Mouse (Mus musculus) kidney, postnatal 36 days (tissue): Measurements from ENCODE around the gene Tlr8.

Source experiments
- DNase-seq, 2 experiments: peaks; one replicate each; pipeline ENCODE4 v3.0.0; 2021 to 2022; ENCODE audit warnings: mixed read lengths in 2 of 2

Gene Tlr8

DNA sequence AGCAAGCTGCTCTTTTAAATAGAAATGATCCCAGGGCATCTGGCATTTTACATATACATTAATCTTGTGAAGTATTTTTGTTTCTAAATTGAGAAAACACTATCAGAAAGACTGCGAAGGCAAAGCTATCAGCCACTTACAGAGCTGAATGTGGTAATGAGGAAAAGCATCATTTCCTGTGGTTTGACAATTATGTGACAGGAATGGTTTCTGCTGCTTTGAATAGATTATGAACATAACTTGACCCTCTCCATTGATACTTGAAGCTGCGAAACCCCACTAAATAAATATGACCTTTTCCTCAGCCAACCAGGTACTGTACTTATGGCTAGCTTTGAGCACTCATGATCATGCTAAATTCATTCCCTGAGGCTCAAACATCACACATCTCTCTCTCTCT, 62.8 kb downstream of the Tlr8 start:
- DNase-seq: no peak

DNA sequence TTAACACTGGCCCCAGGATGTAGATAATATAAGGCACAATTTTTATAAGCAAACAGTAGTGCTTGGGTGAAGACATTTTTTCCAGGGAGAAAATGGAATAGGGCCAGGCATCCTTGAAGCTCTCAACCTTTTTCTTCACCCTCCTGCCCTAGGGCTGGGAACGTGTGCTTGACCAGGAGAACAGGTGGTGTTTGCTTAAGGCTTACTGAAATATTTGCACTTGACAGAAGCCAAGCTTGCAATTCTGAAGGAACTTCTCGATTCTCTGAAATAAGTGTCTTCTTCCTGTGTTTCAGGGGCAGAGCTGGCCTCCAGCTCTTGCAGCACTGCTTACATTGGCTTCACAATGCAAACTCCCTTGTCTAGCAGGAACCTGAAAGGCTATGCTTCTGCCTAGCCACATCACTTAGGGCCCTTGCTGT, 68.9 kb downstream of the Tlr8 start:
- no peak for DNase-seq
